Mouse (Mus musculus) MN1 (cell line): ENCODE results near the gene Sumf1.

ENCODE experiments used
- DNase-seq: peaks from one replicate; pipeline ENCODE4 v3.0.0-alpha.2; 2016; ENCODE audit warnings: low spot score

Sumf1 gene

GRCm38 (mm10) chr6:108091296-108091695, 94.1 kb downstream of the Sumf1 start:
- no peak for DNase-seq

GRCm38 (mm10) chr6:108075857-108076256, 109.5 kb downstream of the Sumf1 start:
- DNase-seq = no peak

GRCm38 (mm10) chr6:108074624-108075023, 110.8 kb downstream of the Sumf1 start:
- no peak for DNase-seq

GRCm38 (mm10) chr6:108073931-108074330, 111.5 kb downstream of the Sumf1 start:
- no peak for DNase-seq

- no peak for DNase-seq
Measured at GRCm38 (mm10) chr6:108073071-108073470, 112.3 kb downstream of the Sumf1 start.

GRCm38 (mm10) chr6:108070947-108071346, 114.4 kb downstream of the Sumf1 start:
- DNase-seq = no peak

GRCm38 (mm10) chr6:108065583-108065982, 119.8 kb downstream of the Sumf1 start:
- DNase-seq = peak; percentile 70

GRCm38 (mm10) chr6:108064918-108065526, 120.4 kb downstream of the Sumf1 start, which contains the start of gene Setmar:
Gene Setmar, plus strand, starts transcription at chr6:108065045.
- DNase-seq = peak; percentile 92

- DNase-seq = no peak
Measured at GRCm38 (mm10) chr6:108061121-108061520, 124.3 kb downstream of the Sumf1 start.

GRCm38 (mm10) chr6:108058066-108058465, 127.3 kb downstream of the Sumf1 start:
- DNase-seq = no peak

- DNase-seq = no peak
Measured at GRCm38 (mm10) chr6:108057353-108057752, 128.0 kb downstream of the Sumf1 start.
